Mouse (Mus musculus): ENCODE data around the gene 4931414P19Rik. TPM values are rescaled to one million over a fixed set of nuclear protein-coding genes. Genes with fewer than 3 reads are reported as not detected.

Gene 4931414P19Rik
- 9.0 and 9.4 TPM in 2 replicates for polyA plus RNA-seq (2012; rRNA removed)

DNA sequence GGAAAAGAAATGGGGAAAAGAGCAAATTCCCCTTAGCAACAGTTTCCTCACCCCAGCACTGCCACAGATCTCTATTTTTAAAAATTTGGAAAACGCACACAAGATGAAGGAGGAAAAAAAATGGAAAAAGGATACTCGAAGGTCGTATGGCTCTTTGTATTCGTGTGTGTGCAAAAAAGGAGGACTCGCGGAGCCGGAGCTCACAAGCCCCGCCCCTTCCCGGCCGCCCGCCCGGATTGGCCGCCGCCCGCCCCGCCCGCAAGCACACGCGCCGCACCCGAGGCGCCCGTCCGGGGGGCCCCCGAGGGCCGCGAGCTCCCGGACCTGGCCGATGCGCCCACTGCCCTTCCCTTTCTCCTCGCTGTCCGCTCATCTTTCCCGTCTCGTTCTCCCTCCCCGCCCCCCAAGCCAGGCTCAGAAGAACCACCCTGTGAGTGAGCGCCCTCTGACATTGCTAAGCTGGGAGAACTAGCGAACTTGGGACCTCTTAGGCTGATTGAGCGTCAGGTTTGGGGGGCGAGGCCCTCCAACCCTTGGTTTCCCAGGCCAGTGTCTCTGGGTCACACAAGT is at the start of gene 4931414P19Rik:
Gene 4931414P19Rik (minus strand): TSS at position 242 of the 570 bp plus-strand sequence.
- peak; percentile 64 for DNase-seq (ENCODE audit: low spot score)

DNA sequence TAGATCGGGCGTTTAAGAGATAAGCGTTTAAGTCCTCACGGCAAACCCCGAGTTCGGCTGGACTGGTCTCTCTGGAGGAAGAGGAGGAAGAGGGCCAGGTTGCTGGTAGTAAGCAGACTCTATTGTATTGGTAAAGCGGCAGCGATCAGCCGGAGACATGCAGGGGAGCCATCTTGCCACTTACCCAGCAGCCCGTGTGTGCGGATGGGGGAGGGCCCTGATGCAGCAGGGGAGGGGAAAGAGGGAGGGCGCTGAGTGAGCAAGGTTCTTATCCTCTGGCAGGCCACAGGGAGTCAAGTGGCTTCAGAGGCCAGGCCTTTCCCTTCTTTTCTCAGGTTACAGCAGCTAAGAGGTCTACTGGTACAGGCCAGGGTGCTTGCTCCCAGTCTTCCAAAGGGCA is 47.7 kb upstream of the 4931414P19Rik start:
- peak; percentile 55 for DNase-seq (ENCODE audit: low spot score)

DNA sequence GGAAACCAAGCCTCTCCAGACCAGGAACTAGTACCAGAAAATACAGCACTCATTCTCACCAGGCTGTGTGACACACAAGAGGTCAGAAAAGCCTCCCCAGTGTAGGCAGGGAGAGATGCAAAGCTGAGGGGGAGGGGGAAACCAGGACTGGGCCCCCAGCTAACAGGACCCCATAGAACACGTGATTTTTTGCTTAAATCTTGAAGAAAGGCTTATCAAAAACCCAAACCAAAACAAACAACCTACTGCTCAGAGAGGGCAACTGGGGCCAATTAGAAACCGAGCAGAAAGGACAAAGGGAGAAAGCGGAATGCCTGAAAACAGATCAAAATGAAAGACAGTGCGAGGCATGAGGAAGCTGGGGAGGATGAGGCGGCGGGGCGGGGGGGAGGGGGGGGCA is 47.0 kb upstream of the 4931414P19Rik start:
- no peak for DNase-seq (ENCODE audit: low spot score)

DNA sequence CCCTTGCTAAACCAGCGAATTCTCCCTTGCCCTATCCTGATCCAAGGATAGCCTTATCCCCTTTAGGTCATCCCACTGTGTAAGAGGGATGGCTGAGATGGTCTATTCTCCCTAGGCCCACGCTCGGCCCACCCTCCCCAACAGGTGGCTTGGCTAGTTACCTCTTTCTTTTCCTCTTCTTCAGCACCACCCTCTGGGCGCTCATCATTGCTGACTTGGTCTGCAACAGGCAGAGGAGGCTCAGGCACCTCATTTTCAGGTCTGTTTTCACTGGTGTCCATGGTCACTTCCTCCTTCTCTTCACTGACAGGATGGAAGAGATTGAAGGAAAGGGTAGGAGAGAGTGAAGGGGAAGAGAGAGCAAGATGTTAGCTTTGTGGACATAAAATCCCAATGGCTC is 45.8 kb upstream of the 4931414P19Rik start:
- DNase-seq (ENCODE audit: low spot score) = no peak

DNA sequence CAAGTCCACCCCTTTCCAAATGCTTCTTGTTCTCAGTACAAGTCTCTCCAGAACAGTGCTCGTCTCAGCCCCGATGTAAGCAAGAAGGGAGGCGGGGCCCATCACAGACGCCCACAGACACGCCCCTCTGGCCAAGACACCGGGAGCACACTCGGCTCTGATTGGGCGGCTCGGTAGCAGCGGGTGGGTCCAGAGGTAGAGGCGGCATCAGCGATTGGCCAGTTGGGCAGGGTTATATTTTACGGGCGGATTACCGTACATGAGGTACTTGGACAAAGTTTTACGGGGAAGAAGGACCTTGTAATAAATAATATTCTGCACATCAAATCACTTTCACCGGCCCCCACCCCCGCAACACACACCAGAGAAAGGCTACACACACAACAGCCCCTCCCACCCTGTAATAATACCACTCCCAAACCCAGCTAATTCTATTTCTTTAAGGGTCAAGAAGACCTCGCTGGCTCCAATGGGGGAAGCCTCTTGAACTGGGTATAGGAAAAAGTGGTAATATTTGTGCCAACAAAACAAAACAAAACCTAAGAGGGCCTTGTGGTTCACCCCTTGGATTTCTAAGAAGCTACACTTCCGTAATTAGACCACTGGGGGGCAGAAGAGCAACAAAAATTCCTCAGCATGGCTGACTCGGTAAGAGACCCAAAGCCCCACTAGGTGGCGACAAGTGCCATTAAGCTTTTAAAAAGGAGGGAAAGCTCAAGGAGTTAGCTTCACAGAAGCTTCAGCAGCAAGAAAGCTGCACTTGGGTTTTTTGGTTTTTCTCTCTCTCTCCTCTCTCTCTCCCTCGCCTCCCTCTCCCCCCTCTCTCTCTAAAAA is 45.0 kb upstream of the 4931414P19Rik start:
- DNase-seq (ENCODE audit: low spot score) = no peak

DNA sequence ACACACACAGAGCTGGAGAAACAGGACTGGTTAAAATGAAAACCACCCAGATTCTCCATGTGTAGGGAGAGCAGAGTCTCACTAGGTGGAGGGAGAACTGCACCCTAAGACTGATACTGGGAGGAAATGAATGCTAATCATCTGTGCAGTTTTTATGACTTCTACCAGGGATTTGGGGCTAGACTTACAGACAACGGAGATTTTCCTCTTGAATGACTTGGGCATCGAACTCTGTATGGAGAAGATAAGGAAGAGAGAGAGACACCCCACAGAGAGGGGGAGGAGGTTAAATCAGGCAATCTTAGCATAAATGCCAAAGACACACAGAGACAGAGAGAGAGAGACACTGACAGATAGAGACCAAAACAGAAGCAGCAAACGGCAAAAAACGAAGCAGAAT is 42.1 kb upstream of the 4931414P19Rik start:
- DNase-seq (ENCODE audit: low spot score) = no peak

DNA sequence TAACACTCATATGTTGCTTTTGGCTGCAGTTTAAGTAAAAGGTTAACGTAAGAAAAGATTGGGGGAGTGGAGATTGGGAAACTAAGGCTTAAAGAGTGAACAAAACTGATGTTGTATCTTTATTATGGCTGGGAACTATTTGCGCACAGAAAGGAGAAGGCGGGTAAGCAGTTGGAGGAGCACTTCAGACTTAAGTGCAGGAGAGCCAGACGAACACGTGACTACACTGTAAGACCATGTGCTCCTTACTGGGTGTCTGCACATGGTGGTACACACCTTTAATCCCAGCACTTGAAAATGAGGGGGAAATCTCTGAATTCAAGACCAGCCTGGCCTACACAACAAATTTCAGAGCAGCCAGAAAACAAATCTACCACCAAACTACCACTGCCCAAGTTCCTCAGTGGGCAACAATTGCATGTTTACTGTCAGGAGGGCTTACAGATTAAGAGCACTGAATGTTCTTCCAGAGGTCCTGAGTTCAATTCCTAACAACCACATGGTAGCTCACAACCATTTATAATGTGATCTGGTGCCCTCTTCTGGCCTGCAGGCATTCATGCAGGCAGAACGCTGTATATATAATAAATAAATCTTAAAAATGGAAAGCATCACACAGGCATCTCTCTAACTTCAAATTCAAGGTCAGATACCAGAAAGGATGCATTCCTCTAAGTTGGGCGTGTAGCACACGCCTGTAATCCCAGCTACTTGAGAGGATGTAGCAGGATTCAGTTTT is 41.3 kb upstream of the 4931414P19Rik start:
- DNase-seq (ENCODE audit: low spot score) = no peak

DNA sequence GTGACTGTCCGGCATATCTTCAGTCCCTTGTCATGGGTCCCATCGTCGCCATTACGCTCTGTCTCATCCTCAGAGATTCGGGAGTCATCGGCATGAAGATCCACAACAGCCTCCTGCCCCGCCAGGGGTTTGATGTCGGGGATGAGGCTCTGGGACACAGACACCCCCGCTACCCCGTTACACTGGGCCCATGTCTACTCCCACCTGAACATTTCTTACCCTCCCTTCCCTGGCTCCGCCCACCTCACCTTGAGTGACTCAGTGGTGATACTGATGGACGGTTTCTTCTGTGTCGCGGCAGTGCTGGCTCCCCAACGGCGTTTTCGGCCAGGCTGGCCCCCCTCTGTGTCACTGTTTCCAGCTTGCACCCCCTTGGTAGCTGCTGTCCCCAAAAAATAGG is 40.7 kb upstream of the 4931414P19Rik start:
- no peak for DNase-seq (ENCODE audit: low spot score)

DNA sequence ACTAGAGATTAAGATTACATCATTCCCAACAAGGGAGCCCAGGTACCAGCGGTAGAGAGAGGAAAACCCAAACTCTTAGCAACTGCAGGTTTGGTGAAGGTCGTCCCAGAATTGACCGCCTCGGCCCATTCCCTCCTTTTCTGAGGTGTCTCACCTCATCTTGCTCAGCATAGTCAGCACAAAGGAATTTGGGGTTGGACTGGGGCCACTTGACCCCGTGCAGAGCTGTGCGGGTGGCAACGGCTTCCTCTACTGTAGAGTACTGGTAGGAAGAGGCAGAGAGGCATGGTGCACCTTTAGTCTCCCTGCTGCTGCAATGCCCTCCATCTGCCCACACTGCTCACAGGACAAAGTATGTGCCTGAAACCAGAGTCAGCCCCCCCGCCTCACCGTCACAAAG is 38.5 kb upstream of the 4931414P19Rik start:
- DNase-seq (ENCODE audit: low spot score) = no peak

DNA sequence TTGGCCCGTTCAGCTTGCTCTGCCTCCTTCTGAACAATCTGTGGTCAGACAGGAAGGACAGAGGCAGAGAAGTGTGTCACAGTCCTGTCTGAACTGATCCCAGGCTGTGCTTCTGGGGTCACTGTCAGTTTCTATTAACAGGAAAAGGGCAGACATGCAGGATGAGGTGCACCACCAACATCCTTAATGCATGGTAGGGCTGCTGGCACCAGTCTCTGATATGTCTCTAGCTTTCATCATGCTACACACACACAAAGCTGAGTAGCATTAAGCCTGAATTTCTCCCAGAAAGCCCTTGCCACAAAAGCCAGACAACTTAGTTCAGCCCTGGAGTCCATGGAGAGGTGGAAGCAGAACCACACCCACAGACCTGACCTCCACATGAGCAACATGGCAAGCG is 37.2 kb upstream of the 4931414P19Rik start:
- DNase-seq (ENCODE audit: low spot score) = no peak

DNA sequence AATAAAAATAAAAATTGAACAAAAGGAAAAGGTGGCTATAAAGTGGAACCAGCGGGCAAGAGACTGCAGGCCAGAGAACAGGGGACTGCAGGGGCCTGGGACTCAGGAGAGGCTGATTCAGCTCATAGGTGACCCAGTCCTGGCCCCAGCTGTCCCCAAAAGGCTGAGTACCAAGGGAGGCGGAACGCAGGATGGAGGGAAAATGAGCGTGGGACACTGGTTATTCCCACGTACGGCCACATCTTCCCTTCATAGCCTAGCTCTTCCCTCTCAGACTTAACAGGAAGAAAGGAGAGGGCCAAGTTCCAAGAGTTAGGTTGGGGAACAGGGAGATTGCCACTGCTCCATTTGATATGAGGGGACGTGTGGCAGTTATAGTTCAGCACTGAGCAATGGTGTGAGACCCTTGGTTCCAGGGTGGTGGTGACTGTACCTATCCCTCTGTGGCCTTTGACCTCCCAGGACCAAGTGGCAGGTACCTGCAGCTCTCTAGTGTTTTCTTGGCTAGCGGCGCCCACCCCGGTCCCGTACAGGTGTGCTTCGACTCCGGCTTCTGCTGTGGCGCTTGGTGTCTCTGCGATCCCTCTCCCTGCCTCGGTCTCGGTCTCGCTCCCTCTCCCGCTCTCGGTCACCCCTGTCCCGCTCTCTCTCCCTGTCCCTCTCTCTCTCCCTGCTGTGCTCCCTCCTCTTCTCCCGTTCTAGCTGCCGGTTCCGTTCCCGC is 36.6 kb upstream of the 4931414P19Rik start:
- DNase-seq (ENCODE audit: low spot score) = no peak

DNA sequence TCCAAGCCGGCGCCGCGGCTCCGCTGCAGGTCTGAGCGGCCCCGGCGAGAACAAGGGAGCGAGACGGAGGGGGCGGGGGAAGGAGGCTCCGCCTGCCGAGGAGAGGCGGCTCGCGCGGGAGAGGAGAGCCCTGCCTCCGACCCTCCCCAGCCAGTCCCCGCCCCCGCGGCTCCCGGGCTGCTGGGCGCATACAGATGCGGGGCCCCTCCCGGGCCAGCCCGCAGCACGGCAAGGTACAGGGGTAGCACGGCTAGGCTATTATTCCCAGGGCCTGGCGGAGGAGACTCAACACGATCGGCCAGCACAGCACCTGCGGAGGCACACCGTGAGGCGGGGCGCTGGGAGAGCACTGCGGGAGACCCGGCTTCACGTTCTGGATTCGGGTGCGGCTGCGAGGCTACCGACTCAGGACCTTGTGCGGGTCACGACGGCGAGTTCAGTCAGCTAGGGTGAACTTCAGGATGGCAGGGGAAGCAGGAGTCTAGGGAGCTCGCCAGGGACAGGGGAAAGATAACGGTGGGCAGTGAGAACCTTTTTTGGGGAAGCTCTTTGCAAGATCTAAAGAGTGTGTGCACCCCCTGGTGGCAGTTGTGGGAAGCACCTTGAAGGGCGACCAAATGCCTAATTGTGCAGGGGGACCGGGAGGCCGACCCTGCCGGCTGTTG is 35.6 kb upstream of the 4931414P19Rik start, which contains the start of gene Cdh24:
Gene Cdh24 (minus strand): TSS at position 60 of the 665 bp plus-strand sequence.
- DNase-seq (ENCODE audit: low spot score) = peak; percentile 84

DNA sequence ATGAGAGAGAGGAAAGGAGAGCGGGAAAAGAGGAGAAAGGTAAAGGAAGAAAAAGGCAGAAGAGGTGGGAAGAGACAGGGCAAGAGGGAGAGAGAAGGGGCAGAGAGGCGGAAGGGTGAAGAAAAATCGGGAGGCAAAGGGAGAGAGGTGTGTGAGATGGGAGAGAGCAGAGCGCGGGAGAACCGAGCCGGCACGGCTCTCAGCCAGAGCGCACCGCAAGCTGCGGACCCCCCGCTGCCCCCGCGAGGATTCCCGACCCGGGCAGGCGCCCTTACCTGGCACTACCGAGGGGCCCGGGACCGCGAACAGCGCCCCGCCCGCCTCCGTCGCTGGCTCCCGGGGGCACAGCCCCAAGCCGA is 35.1 kb upstream of the 4931414P19Rik start, which contains the start of gene Gm17606:
Gene Gm17606 (plus strand): TSS at position 7 of the 359 bp plus-strand sequence.
- DNase-seq (ENCODE audit: low spot score) = no peak

DNA sequence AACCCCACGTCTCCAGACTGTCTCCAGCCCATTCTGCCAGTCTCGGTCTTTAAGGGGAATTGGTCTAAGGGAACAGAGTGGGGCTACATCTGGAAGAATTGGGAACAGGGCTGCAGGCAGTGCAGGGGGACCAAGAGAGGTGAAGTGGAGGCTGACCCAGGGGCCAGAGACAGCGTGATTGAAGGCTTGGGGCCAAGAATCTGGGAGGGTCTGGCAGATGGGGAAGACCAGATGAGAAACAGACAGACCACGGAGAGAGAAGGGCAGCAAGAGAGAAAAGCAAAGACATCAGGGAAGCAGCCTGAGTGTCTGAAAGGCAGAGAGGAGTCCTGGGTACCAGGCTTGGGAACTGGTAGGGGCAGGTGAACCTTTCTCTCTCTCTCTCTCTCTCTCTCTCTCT is 34.3 kb upstream of the 4931414P19Rik start:
- no peak for DNase-seq (ENCODE audit: low spot score)

DNA sequence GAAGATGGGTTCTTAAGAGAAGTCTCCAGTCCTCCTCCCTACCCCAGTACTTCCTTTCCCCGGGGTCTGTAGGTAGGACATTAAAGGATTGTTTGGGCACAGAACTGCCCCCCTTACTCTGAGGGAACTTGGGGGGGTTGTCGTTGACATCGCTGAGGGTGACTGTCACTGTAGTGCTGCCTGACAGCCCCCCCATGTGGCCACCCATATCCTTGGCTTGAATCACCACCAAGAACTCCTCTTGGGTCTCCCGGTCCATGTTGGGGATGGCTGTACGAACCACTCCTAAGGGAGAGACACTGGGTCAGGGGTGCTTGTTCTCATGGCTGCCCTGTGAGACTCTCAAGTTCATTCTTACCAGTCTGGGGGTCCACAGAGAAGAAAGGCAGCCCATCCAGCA is 32.4 kb upstream of the 4931414P19Rik start:
- DNase-seq (ENCODE audit: low spot score) = no peak

DNA sequence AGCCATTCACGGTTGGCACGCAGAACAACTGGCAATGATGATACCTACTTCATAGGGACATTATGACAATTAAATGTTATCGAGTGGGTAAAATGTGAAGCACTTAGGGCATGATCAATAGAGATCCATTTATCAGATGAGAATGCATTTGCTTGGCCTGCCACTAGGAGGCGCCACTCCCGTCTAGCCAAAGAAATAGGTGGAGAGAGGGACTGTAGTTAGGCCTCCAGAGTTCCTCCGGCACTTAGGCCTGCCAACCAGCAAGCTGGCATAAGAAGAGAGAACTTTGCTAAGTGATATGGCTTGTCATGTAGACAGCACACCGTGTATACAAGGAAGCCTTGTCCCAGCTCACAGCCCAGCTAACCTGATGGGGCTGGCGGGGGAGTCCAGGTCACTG is 31.2 kb upstream of the 4931414P19Rik start:
- DNase-seq (ENCODE audit: low spot score) = no peak

DNA sequence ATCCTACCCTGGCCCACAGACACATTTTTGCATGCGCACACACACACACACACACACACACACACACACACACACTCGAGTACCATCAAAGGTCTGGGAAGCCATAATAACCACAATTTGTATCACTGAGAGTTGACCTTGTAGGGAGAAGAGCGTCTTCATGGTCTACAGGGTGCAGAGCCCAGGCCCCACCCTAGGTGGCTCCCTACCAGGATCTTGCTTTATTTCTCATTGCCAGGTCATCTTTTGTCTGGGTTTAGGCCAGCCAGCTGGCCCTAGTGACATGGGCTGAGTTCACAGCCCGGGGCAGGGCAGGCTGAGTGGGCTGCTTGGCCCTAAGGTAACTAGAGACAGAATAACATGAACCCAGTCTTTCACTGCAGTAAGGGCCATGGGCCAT is 28.4 kb upstream of the 4931414P19Rik start:
- DNase-seq (ENCODE audit: low spot score) = no peak

DNA sequence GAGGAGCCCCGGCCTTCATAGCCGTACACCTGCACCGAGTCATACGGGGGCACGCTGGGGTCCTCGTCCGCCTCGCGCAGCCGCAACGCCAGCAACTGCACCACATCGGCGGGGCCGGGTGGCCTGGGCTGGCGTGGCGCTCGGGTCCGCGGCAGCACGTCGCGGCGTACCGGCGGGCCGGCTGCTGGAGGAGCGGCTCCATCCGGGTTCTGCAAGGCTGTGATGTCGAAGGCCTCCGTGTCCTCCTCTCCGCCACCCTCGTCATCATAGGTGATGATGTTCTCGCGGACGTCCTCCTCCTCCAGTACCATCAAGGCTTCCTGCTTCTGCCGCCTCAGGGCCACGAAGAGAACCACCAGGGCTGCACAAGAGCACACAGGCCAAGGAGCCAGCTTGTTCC is 26.5 kb upstream of the 4931414P19Rik start:
- DNase-seq (ENCODE audit: low spot score) = no peak

DNA sequence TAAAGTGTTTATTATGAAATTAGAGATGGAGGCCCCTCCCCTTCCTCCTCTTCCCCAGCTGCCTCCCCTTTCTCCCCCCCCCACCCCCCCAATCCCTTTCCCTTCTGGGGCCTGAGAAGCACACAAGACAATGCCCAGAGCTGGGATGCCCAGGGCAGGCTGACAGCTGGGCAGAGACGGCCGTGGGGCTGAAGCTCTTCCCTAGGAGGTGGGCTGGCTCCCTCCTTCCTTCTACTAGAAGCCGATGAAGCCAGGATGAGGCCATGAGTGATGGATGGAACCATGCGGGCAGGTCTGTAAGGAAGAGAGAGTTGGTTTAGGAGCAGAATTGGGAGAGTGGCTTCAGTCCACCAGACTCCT is 25.4 kb upstream of the 4931414P19Rik start:
- no peak for DNase-seq (ENCODE audit: low spot score)

DNA sequence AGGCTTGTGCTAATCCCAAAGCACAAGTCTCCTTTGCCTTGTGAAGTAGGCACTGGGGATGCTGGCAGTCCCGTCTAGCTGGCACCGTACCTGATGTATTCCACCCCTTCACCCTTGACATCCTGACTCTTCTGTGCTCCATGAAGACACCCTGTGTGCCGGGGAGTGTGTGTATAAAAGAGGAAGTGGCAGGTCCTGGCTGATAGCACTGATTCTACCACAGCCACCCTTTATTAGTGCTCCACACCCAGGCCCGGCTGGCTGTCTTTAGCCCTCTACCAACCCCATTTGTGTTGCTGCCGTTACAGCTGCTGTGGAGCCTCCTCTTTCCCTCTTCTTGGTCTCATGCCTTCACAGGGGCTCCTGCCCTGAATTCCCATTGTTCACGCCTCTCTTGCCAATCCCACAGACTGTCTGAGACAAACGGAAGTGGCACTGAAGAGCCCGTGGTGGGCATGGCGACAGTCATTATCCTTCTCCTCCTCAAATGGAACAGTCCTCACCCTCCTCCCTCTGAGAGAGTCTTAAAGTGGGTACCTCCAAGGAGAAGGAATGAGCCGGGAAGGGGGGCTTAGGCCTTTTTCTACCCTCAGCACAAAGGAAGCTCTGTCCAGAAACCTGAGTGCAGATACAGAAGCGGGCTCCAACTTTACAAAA is 24.9 kb upstream of the 4931414P19Rik start:
- no peak for DNase-seq (ENCODE audit: low spot score)

DNA sequence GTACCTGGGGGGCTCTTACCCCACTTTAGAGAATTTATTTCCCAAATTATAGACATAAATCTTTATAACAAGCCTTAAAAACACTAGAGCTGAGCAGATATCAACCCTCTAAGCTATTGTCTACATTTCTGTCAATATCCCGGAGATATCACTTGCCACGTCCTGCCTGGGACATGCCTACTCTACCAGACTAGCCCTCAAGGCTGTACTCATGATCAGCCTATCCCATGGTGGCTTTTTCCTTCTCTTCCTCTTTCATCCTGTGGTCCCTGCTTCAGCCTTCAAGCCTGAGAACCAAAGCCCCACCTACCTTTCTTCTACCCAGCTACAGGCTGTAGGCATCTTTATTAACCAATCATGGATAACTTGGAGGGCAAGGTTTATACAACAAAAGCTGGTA is 24.0 kb upstream of the 4931414P19Rik start:
- no peak for DNase-seq (ENCODE audit: low spot score)

All from urinary bladder, adult 2 months (tissue).